Mouse (Mus musculus): Measurements from ENCODE around the gene Grb10. TPM values are rescaled to one million over a fixed set of nuclear protein-coding genes. Genes with fewer than 3 reads are reported as not detected.

Grb10 gene
- polyA plus RNA-seq, 1 experiment from 2014 or later, result 414 TPM

GRCm38 (mm10) chr11:11964729-11965128 lies 73.8 kb downstream of the Grb10 start:
- 89% methylated on average over 2 of the region's 2 CpGs for WGBS
- peaks cover 13% of the 10 kb centered on the region for H3K4me1 ChIP-seq
- H3K4me2 ChIP-seq (replicated peaks), result no peak overlapping the region
- H3K9ac ChIP-seq, result no peak overlapping the region
- no peak overlapping the region for H3K4me3 ChIP-seq
- no peaks in the 10 kb centered on the region; the same call in 1 of the 2 replicates for H3K36me3 ChIP-seq
- H3K27ac ChIP-seq, result no peak overlapping the region
- ATAC-seq (ENCODE audit: low FRiP score), result no peak
- H3K9me3 ChIP-seq (replicated peaks), result no peaks in the 10 kb centered on the region
- H3K27me3 ChIP-seq, result no peaks in the 10 kb centered on the region

DNA sequence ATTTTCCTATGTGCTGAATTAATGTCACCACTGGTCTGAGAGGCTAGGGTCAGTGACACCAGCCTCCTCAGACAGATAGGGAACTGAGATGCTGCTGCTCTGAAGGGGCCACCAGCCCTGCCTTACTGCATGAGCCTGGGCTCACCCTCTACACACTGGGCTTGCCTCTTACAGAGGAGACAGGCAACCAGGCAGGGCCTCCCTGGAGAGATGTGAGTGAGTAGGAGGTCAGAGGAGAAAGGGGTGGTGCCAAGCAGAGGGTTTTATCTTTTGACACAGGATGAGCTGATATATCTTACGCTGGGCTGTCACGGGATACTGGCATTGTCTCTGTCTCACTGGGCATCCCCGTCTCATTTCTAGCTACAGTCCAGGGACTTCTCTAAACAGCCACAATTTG lies 74.9 kb downstream of the Grb10 start:
- Histone ChIP-seq H3K9me3 (replicated peaks) (no peaks in the 10 kb centered on the region), H3K4me1 (peaks cover 13% of the 10 kb centered on the region), H3K36me3 (no peaks in the 10 kb centered on the region; the same call in 1 of the 2 replicates), H3K27ac (peak overlapping the region; percentile 35; the same call in 1 of the 2 replicates), H3K9ac (no peak overlapping the region), H3K4me3 (no peak overlapping the region), H3K27me3 (no peaks in the 10 kb centered on the region), H3K4me2 (replicated peaks) (no peak overlapping the region)
- peak; percentile 41; the same call in 1 of the 2 replicates for ATAC-seq (ENCODE audit: low FRiP score)
- 71% methylated on average over 3 of the region's 3 CpGs for WGBS

GRCm38 (mm10) chr11:11963065-11963464 lies 75.4 kb downstream of the Grb10 start:
- Histone ChIP-seq H3K4me2 (replicated peaks) (no peak overlapping the region), H3K27ac (no peak overlapping the region), H3K4me1 (peaks cover 13% of the 10 kb centered on the region), H3K36me3 (no peaks in the 10 kb centered on the region; the same call in 1 of the 2 replicates), H3K9me3 (replicated peaks) (no peaks in the 10 kb centered on the region), H3K27me3 (no peaks in the 10 kb centered on the region), H3K4me3 (no peak overlapping the region), H3K9ac (no peak overlapping the region)
- 86% methylated on average over 2 of the region's 2 CpGs for WGBS
- no peak for ATAC-seq (ENCODE audit: low FRiP score)

DNA sequence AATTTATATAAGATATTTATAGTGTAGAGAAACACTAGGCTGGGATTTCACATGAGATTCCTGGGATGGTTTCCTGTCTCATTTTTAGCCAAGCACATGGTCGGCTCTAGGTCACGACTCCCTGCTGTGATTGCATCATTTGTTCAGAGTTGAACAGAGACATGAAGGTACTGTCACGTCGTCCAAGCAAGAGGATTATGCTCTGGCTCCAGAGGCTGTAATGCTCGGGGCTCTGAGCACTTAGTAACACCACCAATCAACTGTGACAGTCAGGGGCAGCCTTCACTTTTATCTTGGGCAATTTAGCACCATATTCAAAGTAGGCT lies 75.9 kb downstream of the Grb10 start:
- no peak overlapping the region for H3K9ac ChIP-seq
- no peak overlapping the region for H3K27ac ChIP-seq
- WGBS, result 19% methylated on average over 5 of the region's 5 CpGs
- H3K4me3 ChIP-seq, result no peak overlapping the region
- no peaks in the 10 kb centered on the region; the same call in 1 of the 2 replicates for H3K36me3 ChIP-seq
- 0 out of 2 replicates have a peak, but pooled peaks have one; percentile 16 for ATAC-seq (ENCODE audit: low FRiP score)
- H3K4me1 ChIP-seq, result peaks cover 13% of the 10 kb centered on the region
- no peak overlapping the region for H3K4me2 ChIP-seq (replicated peaks)
- no peaks in the 10 kb centered on the region for H3K27me3 ChIP-seq
- no peaks in the 10 kb centered on the region for H3K9me3 ChIP-seq (replicated peaks)

DNA sequence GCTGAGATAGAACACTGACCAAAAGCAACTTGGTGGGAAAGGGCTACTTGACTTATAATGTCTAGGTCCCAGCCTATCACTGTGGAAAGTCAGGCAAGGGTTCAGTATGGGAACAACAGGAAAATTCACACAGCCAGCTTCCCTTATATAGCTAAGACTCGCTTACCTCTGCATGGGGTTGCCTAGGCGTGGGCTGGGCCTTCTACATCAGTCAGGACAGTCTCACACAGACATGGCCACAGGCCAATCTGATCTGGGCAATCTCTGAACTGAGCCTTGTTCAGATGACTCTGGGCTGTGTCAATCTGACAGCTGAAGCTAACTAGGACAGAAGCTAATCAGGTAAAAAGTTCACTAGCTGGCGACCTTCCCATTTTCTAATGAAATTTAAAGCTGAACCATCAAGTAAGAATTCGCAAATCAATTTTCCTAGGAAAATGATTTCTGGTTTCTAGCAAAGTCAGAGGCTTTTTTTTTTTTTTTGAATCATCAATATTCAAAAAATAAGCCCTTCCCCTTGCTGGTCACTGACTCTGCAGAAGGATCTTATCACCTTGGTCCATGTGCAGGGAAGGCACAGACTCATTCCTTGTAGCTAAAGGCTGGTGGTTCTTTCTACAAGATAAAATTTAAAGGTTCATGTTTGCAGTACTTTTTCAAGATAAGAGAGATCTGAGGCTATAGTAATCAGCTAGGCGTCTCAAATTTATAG lies 76.4 kb downstream of the Grb10 start:
- 85% methylated on average over 5 of the region's 5 CpGs for WGBS
- Histone ChIP-seq H3K4me2 (replicated peaks) (no peak overlapping the region), H3K4me1 (peaks cover 13% of the 10 kb centered on the region), H3K27me3 (no peaks in the 10 kb centered on the region), H3K9ac (no peak overlapping the region), H3K36me3 (no peaks in the 10 kb centered on the region; the same call in 1 of the 2 replicates), H3K9me3 (replicated peaks) (no peaks in the 10 kb centered on the region), H3K27ac (no peak overlapping the region), H3K4me3 (no peak overlapping the region)
- no peak for ATAC-seq (ENCODE audit: low FRiP score)

DNA sequence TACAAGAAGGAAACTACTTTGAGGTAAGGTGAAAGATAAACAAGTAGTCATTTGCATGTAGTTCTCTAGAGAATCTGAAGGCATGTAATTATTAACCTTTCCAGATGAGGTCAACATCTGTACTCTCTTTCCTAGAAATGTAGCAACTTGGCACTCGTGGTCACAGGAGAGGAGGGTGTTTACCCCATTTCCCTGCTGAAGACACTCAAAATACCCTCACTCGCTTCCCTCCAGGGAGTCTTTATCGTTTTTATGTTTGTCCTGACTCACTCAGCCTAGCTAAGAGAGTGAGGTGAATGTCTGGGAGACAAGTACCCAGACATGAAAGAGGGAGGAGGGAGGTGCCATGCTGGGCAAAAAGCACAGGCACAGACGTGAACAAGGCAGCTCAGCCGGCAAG lies 77.6 kb downstream of the Grb10 start:
- Histone ChIP-seq H3K27ac (peak overlapping the region; percentile 52; the same call in 1 of the 2 replicates), H3K4me3 (no peak overlapping the region), H3K4me2 (replicated peaks) (no peak overlapping the region), H3K36me3 (no peaks in the 10 kb centered on the region; the same call in 1 of the 2 replicates), H3K27me3 (no peaks in the 10 kb centered on the region), H3K9me3 (replicated peaks) (no peaks in the 10 kb centered on the region), H3K9ac (no peak overlapping the region), H3K4me1 (peaks cover 13% of the 10 kb centered on the region)
- 35% methylated on average over 5 of the region's 5 CpGs for WGBS
- no peak for ATAC-seq (ENCODE audit: low FRiP score)

- 72% methylated on average over 2 of the region's 2 CpGs for WGBS
- Histone ChIP-seq H3K27me3 (no peaks in the 10 kb centered on the region), H3K4me1 (peaks cover 13% of the 10 kb centered on the region), H3K36me3 (peaks cover 2% of the 10 kb centered on the region; the same call in 1 of the 2 replicates), H3K4me3 (no peak overlapping the region), H3K9ac (no peak overlapping the region), H3K4me2 (replicated peaks) (no peak overlapping the region), H3K9me3 (replicated peaks) (no peaks in the 10 kb centered on the region), H3K27ac (peak overlapping the region; percentile 52; the same call in 1 of the 2 replicates)
- no peak for ATAC-seq (ENCODE audit: low FRiP score)
Observed at GRCm38 (mm10) chr11:11960227-11960626, 78.3 kb downstream of the Grb10 start.

- Histone ChIP-seq H3K27me3 (no peaks in the 10 kb centered on the region), H3K4me1 (peaks cover 7% of the 10 kb centered on the region), H3K36me3 (peaks cover 10% of the 10 kb centered on the region; the same call in 1 of the 2 replicates), H3K4me3 (no peak overlapping the region), H3K9me3 (replicated peaks) (no peaks in the 10 kb centered on the region), H3K9ac (no peak overlapping the region), H3K4me2 (replicated peaks) (no peak overlapping the region), H3K27ac (no peak overlapping the region)
- ATAC-seq (ENCODE audit: low FRiP score), result no peak
- 78% methylated on average over 2 of the region's 2 CpGs for WGBS
Observed at GRCm38 (mm10) chr11:11958479-11958878, 80.0 kb downstream of the Grb10 start.

DNA sequence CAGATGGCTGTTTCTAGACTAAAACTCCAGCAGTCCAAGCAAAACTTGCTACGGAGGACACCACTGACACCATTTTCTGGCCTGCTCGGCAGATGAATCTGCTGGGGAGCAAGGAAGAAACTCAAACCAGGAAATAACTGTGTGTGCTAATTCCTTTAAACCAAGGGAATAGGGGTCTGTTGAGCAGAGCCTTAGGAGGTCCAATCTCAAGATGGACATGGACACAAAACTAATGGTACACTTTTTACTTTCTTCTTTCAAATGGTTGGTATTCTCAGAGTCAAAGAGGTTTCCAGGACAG lies 80.5 kb downstream of the Grb10 start:
- no peak overlapping the region for H3K27ac ChIP-seq
- no peaks in the 10 kb centered on the region for H3K9me3 ChIP-seq (replicated peaks)
- no peaks in the 10 kb centered on the region for H3K27me3 ChIP-seq
- no peak overlapping the region for H3K4me2 ChIP-seq (replicated peaks)
- 87% methylated on average over 2 of the region's 2 CpGs for WGBS
- no peak overlapping the region for H3K4me3 ChIP-seq
- H3K4me1 ChIP-seq, result peaks cover 5% of the 10 kb centered on the region; the same call in 1 of the 2 replicates
- no peak overlapping the region for H3K9ac ChIP-seq
- H3K36me3 ChIP-seq, result peaks cover 10% of the 10 kb centered on the region; the same call in 1 of the 2 replicates
- no peak for ATAC-seq (ENCODE audit: low FRiP score)

DNA sequence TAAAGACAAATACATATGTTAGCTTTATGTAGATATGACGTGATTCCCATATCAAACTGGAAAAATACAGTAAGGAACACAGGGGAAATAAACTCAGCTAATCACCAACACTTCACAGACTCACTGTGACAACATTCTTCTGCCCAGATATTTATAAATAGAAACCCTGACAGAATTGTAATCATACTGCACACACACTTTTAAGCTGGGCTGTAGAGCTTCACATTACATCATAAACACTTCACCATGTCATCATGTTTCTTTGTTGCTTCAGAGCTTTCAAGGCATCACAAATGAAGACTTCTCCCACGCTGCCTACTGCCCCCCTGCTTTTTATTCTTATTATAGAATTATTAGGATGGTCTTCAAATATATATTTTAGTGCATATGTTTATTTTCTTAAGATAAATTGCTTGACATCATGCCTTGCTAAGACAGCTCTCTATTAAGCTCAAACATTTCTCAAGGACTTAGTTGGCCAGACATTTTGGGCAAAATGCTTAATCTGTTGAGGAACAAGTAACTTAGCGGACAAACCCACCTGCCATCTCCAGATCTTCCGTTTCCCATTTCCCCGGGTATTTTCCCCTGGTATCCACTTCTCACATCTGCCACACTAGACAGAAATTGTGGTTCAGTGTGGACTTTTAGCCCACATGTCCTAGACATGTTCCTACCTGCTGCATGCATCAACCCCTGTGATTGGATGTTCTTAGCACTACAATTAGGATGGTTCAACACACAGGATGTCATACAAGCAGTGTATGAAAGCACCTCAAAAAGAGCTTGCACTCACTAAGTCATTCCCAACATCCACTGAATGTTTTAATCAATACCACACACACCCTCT lies 81.0 kb downstream of the Grb10 start:
- no peak for ATAC-seq (ENCODE audit: low FRiP score)
- Histone ChIP-seq H3K27ac (no peak overlapping the region), H3K27me3 (no peaks in the 10 kb centered on the region), H3K9ac (no peak overlapping the region), H3K4me2 (replicated peaks) (no peak overlapping the region), H3K9me3 (replicated peaks) (no peaks in the 10 kb centered on the region), H3K36me3 (peaks cover 10% of the 10 kb centered on the region; the same call in 1 of the 2 replicates), H3K4me1 (peaks cover 5% of the 10 kb centered on the region; the same call in 1 of the 2 replicates), H3K4me3 (no peak overlapping the region)
- WGBS, result 89% methylated on average over 5 of the region's 5 CpGs

GRCm38 (mm10) chr11:11955783-11956182 lies 82.7 kb downstream of the Grb10 start:
- peak overlapping the region; percentile 55; the same call in 1 of the 2 replicates for H3K27ac ChIP-seq
- H3K36me3 ChIP-seq, result peaks cover 12% of the 10 kb centered on the region; the same call in 1 of the 2 replicates

GRCm38 (mm10) chr11:11954606-11955005 lies 83.9 kb downstream of the Grb10 start:
- Histone ChIP-seq H3K4me1 (no peaks in the 10 kb centered on the region; the same call in 1 of the 2 replicates), H3K27ac (0 out of 2 replicates have a peak overlapping the region, but pooled peaks have one; percentile 6), H3K36me3 (0 out of 2 replicates have a peak, but pooled peaks cover 16% of the 10 kb centered on the region), H3K9ac (no peak overlapping the region), H3K9me3 (replicated peaks) (no peaks in the 10 kb centered on the region), H3K27me3 (no peaks in the 10 kb centered on the region), H3K4me3 (no peak overlapping the region), H3K4me2 (replicated peaks) (no peak overlapping the region)
- WGBS, result 90% methylated on average over 6 of the region's 6 CpGs
- ATAC-seq (ENCODE audit: low FRiP score), result no peak

More at GRCm38 (mm10) chr11:11955783-11956182, 82.7 kb downstream of the Grb10 start:
- no peak overlapping the region for H3K4me3 ChIP-seq
- H3K9me3 ChIP-seq (replicated peaks), result no peaks in the 10 kb centered on the region
- H3K4me1 ChIP-seq, result no peaks in the 10 kb centered on the region; the same call in 1 of the 2 replicates
- ATAC-seq (ENCODE audit: low FRiP score), result no peak
- no peak overlapping the region for H3K9ac ChIP-seq
- no peak overlapping the region for H3K4me2 ChIP-seq (replicated peaks)
- no peaks in the 10 kb centered on the region for H3K27me3 ChIP-seq

Measured in hindbrain, embryonic 12.5 days (tissue).